Mouse (Mus musculus) heart, embryonic 14.5 days (tissue): ENCODE data around the gene Sarm1. TPM values are rescaled to one million over a fixed set of nuclear protein-coding genes. Genes with fewer than 3 reads are reported as not detected.

Source experiments
- ATAC-seq: fragments of 200-750 bp; cut with Nextera tagmentation; 2 replicates; pipeline ENCODE4 v1.8.0; 2017; ENCODE audit warnings: low read depth, moderate TSS enrichment; ENCODE audit not compliant: insufficient number of reproducible peaks, insufficient read depth, low FRiP score
- H3K27ac ChIP-seq, 2 experiments: fragments of 200-500 bp in 1 of 2; fragments of 300-500 bp in 1 of 2; sonication (generic) in 1 of 2; replicated peaks in 1 of 2; 2 replicates each; pipeline ENCODE4 v1.5.1; 2012 to 2014; ENCODE audit warnings: low read depth in 2 of 2, low read length in 2 of 2, control low read depth in 1 of 2, mild to moderate bottlenecking in 1 of 2, mixed read lengths in 1 of 2; ENCODE audit not compliant: control insufficient read depth in 1 of 2, insufficient read depth in 1 of 2
- H3K27me3 ChIP-seq: fragments of 300-500 bp; sonication (generic); 2 replicates; pipeline ENCODE4 v1.6.1; 2014; ENCODE audit warnings: mild to moderate bottlenecking, low read length, control low read depth; ENCODE audit not compliant: control insufficient read depth, insufficient read depth
- H3K36me3 ChIP-seq: fragments of 300-500 bp; sonication (generic); 2 replicates; pipeline ENCODE4 v1.6.1; 2014; ENCODE audit warnings: mild to moderate bottlenecking, control low read depth, low read length, mixed read lengths; ENCODE audit not compliant: control insufficient read depth, insufficient read depth
- H3K4me1 ChIP-seq, 2 experiments: fragments of 200-500 bp in 1 of 2; fragments of 300-500 bp in 1 of 2; sonication (generic) in 1 of 2; 2 replicates each; pipeline ENCODE4 v1.6.1; 2012 to 2014; ENCODE audit warnings: low read length in 2 of 2, control low read depth in 1 of 2, mixed read lengths in 1 of 2; ENCODE audit not compliant: control insufficient read depth in 2 of 2, insufficient read depth in 2 of 2
- H3K4me2 ChIP-seq: fragments of 300-500 bp; sonication (generic); 2 replicates; pipeline ENCODE4 v1.6.1; 2014; ENCODE audit warnings: mild to moderate bottlenecking, low read length
- H3K4me3 ChIP-seq, 2 experiments: fragments of 200-500 bp in 1 of 2; fragments of 300-500 bp in 1 of 2; sonication (generic) in 1 of 2; 2 replicates each; pipeline ENCODE4 v1.5.1; 2012 to 2014; ENCODE audit warnings: low read length in 2 of 2, mild to moderate bottlenecking in 2 of 2, control low read depth in 1 of 2, low read depth in 1 of 2, moderate library complexity in 1 of 2; ENCODE audit not compliant: control insufficient read depth in 1 of 2, insufficient read depth in 1 of 2
- H3K9ac ChIP-seq: fragments of 300-500 bp; sonication (generic); 2 replicates; pipeline ENCODE4 v1.6.1; 2014; ENCODE audit warnings: mild to moderate bottlenecking, low read length
- H3K9me3 ChIP-seq: fragments of 300-500 bp; sonication (generic); 2 replicates; pipeline ENCODE4 v1.6.1; 2016; ENCODE audit warnings: low read length, control low read depth; ENCODE audit not compliant: control insufficient read depth
- WGBS: fragments of 180-500 bp; shearing (Covaris S2); extraction: QIAGEN DNeasy Blood & Tissue Kit; methylation state at CpG from one replicate; pipeline ENCODE4 v1.1.7; 2014; 5-methylcytosine and 5-hydroxymethylcytosine counted together
- polyA plus RNA-seq: library from polyadenylated mRNA; unstranded; fragments of >200 nt; fragmentation: Nextera tagmentation; extraction: Ambion mirVana; gene quantifications from 2 replicates; pipeline ENCODE4 v1.2.1, GENCODE M21; 2014

The Sarm1 gene
- polyA plus RNA-seq, 1 experiment from 2014 or later: 0.11 TPM

DNA sequence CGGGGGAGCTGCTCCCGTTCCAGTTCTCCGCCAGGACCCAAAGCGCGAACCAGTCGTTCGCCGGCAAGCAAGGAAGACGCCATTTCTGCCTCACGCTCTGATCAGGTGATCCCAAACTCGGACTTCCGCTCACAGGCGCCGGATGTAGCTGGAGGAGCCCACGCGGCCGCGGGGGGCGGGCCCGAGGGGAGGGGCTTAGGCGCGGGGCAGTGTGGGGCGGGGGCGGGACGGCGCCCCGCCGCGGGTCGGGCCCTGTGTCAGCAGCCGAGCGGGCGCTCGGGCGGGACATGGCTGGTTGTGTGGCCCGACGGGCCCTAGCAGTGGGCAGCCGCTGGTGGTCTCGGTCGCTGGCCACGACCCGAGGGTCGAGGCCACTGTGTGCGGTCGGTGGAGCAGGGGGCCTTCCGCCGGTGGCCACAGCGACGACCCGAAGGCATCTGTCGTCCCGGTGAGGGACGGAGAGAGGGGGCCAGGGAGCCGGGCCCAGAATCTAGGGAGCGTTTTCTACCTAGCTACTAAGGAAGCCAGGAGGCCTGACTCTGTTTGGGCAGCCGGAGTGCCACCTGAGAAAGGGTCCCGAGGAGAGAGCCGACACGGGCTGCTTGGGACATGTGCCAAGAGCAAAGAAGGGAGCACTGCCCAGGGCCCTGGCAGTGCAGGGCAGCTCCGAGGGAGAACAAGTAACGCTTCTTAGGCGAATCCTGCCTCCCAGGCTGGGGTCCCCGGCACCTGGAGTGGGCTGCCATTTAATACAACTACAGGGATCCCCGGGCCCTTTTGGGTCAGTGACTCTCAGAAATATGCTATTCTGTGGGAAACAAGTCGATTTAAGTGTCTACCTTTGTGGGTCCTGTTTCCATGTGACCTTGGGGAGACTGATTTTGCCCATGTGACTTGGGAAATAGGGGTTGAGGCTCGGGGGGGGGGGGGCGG is 14.7 kb upstream of the Sarm1 start, which contains the start of the genes Tmem199 and Poldip2:
Tmem199 (minus strand) TSS at position 148 of the 933 bp plus-strand sequence.
Poldip2 (plus strand) TSS at position 169 of the 933 bp plus-strand sequence.
- Histone ChIP-seq H3K9me3 (no peaks in the 10 kb centered on the region), H3K36me3 (peaks cover 60% of the 10 kb centered on the region)
- under 1% methylated on average over 67 of the region's 67 CpGs for WGBS

DNA sequence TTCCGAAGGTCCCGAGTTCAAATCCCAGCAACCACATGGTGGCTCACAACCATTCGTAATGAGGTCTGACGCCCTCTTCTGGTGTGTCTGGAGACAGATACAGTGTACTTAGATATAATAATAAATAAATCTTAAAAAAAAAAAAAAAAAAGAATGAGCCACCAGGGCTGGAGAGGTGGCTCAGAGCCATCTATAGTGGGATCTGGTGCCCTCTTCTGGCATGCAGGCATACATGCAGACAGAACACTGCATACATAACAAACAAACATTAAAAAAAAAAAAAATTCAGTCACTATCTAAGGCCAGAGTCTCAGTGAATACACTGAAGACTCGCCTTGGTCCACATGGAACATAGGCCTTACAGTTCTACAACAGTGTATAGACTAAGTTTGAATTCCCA is 11.6 kb upstream of the Sarm1 start:
- Histone ChIP-seq H3K9ac (no peak overlapping the region), H3K27ac (no peak overlapping the region), H3K9me3 (no peaks in the 10 kb centered on the region), H3K4me2 (no peak overlapping the region), H3K4me3 (no peak overlapping the region), H3K36me3 (peaks cover 50% of the 10 kb centered on the region), H3K4me1 (peaks cover 0 to 15% of the 10 kb centered on the region in 2 experiments; a peak in 3 of 4 replicates), H3K27me3 (no peaks in the 10 kb centered on the region)
- WGBS: 74% methylated on average over 5 of the region's 5 CpGs
- no peak for ATAC-seq

More for the DNA sequence above, 14.7 kb upstream of the Sarm1 start, which contains the start of the genes Tmem199 and Poldip2:
- H3K9ac ChIP-seq: peak within 1 kb of the TSS; percentile 96
- peak within 1 kb of the TSS; percentile 68 to 86 for H3K27ac ChIP-seq
- peaks cover 0 to 15% of the 10 kb centered on the region in 2 experiments; a peak in 3 of 4 replicates for H3K4me1 ChIP-seq
- H3K4me3 ChIP-seq: peak within 1 kb of the TSS; percentile 85 to 89
- no peaks in the 10 kb centered on the region for H3K27me3 ChIP-seq
- ATAC-seq: peak; percentile 94
- H3K4me2 ChIP-seq: peak within 1 kb of the TSS; percentile 89

DNA sequence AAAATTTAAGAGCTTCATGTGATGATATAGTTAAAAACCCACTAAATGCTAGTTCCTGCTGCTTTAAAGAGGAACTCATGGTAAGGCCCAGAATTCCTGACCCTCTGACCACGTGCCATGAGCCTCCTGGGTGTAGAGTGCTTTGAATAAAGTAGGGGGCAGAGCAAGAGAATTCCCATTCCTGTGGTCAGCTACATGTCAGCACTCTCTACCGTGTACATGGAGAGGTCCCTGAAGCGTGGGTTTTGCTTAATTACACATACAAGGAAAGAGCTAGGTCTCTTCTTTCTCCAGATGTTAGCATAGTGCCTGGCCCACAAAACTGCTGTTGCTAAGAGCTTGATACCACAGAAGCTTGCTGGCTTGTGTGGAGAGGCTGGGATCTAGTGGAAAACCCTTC is 7.9 kb upstream of the Sarm1 start:
- H3K4me2 ChIP-seq: no peak overlapping the region
- no peaks in the 10 kb centered on the region for H3K9me3 ChIP-seq
- no peak overlapping the region for H3K4me3 ChIP-seq
- H3K9ac ChIP-seq: no peak overlapping the region
- ATAC-seq: no peak
- H3K27me3 ChIP-seq: peaks cover 8% of the 10 kb centered on the region
- H3K36me3 ChIP-seq: peaks cover 44% of the 10 kb centered on the region
- H3K27ac ChIP-seq: no peak overlapping the region
- WGBS: 80% methylated on average over 3 of the region's 3 CpGs
- no peaks in the 10 kb centered on the region for H3K4me1 ChIP-seq

DNA sequence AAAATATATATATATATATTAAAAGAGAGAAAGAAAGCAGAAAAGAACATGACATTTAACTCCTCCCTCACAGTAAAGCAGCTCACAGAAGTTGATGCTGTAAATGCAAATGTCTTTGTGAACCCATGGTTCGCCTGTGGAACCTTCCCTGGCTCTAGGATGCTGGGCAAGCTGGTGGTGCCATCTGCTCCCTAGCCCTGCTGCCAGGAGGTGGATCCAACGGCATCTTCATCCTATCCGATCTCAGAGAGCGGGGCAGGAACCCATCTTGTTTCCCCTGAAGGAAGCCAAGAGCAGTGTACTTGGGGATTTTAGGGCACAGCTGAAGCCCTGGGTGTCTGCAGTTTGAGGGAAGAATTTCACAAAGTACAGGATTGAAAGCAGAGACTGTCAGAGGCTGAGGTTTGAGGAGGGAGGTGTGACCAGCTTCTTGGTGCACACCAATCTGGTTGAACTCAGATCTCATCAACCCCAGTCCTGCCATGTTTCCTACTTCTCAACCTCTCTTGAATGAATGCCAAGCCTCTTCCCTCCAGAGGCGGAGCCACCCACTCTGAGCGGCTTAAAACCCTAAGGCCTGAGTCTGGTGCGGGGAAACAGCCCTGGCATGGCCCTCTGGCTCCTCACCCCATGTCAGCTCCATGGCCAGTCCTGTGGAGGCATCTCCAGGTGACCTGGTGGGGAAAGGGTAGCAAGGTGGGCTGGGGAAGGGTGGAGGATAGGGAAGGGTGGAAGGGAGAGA is 5.5 kb upstream of the Sarm1 start, which contains the start of gene Sebox:
Sebox (plus strand) TSS at position 539 of the 742 bp plus-strand sequence.
- WGBS: 55% methylated on average over 7 of the region's 7 CpGs
- no peak within 1 kb of the TSS for H3K4me2 ChIP-seq
- H3K27me3 ChIP-seq: peaks cover 32% of the 10 kb centered on the region
- no peak for ATAC-seq
- H3K27ac ChIP-seq: no peak within 1 kb of the TSS
- H3K9ac ChIP-seq: no peak within 1 kb of the TSS
- no peaks in the 10 kb centered on the region; a peak in 1 of 4 replicates for H3K4me1 ChIP-seq
- no peak within 1 kb of the TSS for H3K4me3 ChIP-seq
- H3K36me3 ChIP-seq: peaks cover 26% of the 10 kb centered on the region
- no peaks in the 10 kb centered on the region for H3K9me3 ChIP-seq

DNA sequence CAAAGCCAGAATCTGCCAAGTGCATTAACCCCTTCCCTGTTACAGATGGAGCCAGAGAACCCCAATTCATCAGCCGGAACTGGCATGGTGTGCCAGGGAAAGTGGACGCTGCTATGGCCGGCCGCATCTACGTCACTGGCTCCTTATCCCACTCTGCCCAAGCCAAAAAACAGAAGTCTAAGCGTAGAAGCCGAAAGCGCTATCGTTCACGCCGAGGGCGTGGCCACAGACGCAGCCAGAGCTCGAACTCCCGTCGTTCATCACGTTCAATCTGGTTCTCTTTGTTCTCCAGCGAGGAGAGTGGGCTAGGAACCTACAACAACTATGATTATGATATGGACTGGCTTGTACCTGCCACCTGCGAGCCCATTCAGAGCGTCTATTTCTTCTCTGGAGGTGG is 4.0 kb upstream of the Sarm1 start:
- H3K4me1 ChIP-seq: peaks cover 3 to 5% of the 10 kb centered on the region in 2 experiments; a peak in 2 of 4 replicates
- WGBS: 75% methylated on average over 20 of the region's 20 CpGs
- H3K4me3 ChIP-seq: no peak overlapping the region
- H3K9ac ChIP-seq: no peak overlapping the region
- peaks cover 12% of the 10 kb centered on the region; the same call in 1 of the 2 replicates for H3K36me3 ChIP-seq
- H3K27ac ChIP-seq: no peak overlapping the region
- no peak overlapping the region for H3K4me2 ChIP-seq
- ATAC-seq: no peak
- H3K9me3 ChIP-seq: no peaks in the 10 kb centered on the region
- peaks cover 47% of the 10 kb centered on the region for H3K27me3 ChIP-seq

DNA sequence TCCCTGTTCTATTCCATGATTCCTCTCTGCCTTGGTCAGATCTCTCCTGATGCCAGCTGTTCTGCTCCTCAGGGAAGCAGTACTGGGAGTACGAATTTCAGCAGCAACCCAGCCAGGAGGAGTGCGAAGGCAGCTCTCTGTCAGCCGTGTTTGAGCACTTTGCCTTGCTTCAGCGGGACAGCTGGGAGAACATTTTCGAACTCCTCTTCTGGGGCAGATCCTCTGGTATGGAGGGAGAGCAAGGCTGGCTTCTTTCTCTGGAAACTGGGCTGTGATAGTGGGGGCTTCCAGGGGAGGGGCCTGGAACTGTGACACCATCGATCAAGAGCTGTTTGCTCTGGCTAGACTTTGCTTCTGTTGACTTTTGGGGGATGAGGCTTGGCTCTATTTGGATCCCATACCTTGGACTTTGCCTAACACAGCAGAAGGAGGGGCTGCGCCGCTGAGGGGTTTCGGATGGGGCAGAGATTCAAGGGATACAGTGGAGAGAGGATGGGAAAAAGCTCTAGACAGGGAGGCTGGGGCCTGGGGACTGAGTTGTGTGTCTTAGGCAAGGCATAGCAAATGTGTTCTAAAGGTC is 3.2 kb upstream of the Sarm1 start:
- no peak overlapping the region for H3K4me2 ChIP-seq
- H3K27ac ChIP-seq: no peak overlapping the region
- peaks cover 3 to 5% of the 10 kb centered on the region in 2 experiments; a peak in 2 of 4 replicates for H3K4me1 ChIP-seq
- no peak overlapping the region for H3K9ac ChIP-seq
- no peak for ATAC-seq
- no peaks in the 10 kb centered on the region for H3K9me3 ChIP-seq
- no peak overlapping the region for H3K4me3 ChIP-seq
- WGBS: 74% methylated on average over 9 of the region's 9 CpGs
- peaks cover 55% of the 10 kb centered on the region for H3K27me3 ChIP-seq
- peaks cover 4% of the 10 kb centered on the region; the same call in 1 of the 2 replicates for H3K36me3 ChIP-seq

DNA sequence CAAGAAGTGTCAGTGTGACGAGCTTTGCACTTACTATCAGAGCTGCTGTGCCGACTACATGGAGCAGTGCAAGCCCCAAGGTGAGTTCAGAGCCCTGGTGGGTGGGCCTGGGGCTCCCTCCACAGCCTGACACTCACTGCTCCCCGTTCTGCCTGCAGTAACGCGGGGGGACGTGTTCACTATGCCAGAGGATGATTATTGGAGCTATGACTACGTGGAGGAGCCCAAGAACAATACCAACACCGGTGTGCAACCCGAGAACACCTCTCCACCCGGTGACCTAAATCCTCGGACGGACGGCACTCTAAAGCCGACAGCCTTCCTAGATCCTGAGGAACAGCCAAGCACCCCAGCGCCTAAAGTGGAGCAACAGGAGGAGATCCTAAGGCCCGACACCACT is 2.0 kb upstream of the Sarm1 start:
- Histone ChIP-seq H3K4me1 (peaks cover 3 to 5% of the 10 kb centered on the region in 2 experiments; a peak in 2 of 4 replicates), H3K9me3 (no peaks in the 10 kb centered on the region), H3K9ac (no peak overlapping the region), H3K27ac (no peak overlapping the region), H3K27me3 (peaks cover 67% of the 10 kb centered on the region), H3K4me3 (no peak overlapping the region), H3K36me3 (no peaks in the 10 kb centered on the region), H3K4me2 (no peak overlapping the region)
- no peak for ATAC-seq
- WGBS: 52% methylated on average over 16 of the region's 16 CpGs
